Mouse (Mus musculus) midbrain, embryonic 16.5 days (tissue): ENCODE results near the gene Auts2. TPM values are rescaled to one million over a fixed set of nuclear protein-coding genes. Genes with fewer than 3 reads are reported as not detected.

Experiments used
- ATAC-seq: fragments of 200-750 bp; cut with Nextera tagmentation; 2 replicates; pipeline ENCODE4 v1.8.0; 2017; ENCODE audit warnings: moderate TSS enrichment
- H3K27ac ChIP-seq: fragments of 300-500 bp; sonication (generic); 2 replicates; pipeline ENCODE4 v1.5.1; 2014; ENCODE audit warnings: mild to moderate bottlenecking, low read length, mixed read lengths
- H3K27me3 ChIP-seq: fragments of 300-500 bp; sonication (generic); 2 replicates; pipeline ENCODE4 v1.6.1; 2014; ENCODE audit warnings: low read depth, low read length, mixed read lengths; ENCODE audit not compliant: control insufficient read depth, insufficient read depth
- H3K36me3 ChIP-seq: fragments of 300-500 bp; sonication (generic); 2 replicates; pipeline ENCODE4 v1.6.1; 2014; ENCODE audit warnings: mild to moderate bottlenecking, low read length, moderate library complexity, mixed read lengths; ENCODE audit not compliant: control insufficient read depth, insufficient read depth
- H3K4me1 ChIP-seq: fragments of 300-500 bp; sonication (generic); 2 replicates; pipeline ENCODE4 v1.6.1; 2014; ENCODE audit warnings: mild to moderate bottlenecking, low read length, mixed read lengths; ENCODE audit not compliant: control insufficient read depth, insufficient read depth
- H3K4me2 ChIP-seq: fragments of 300-500 bp; sonication (generic); 2 replicates; pipeline ENCODE4 v1.6.1; 2014; ENCODE audit warnings: mild to moderate bottlenecking, low read length, mixed read lengths
- H3K4me3 ChIP-seq: fragments of 300-500 bp; sonication (generic); 2 replicates; pipeline ENCODE4 v1.5.1; 2014; ENCODE audit warnings: low read depth, mild to moderate bottlenecking, low read length, moderate library complexity, mixed read lengths
- H3K9ac ChIP-seq: fragments of 300-500 bp; sonication (generic); 2 replicates; pipeline ENCODE4 v1.6.1; 2014; ENCODE audit warnings: low read depth, low read length, mixed read lengths
- H3K9me3 ChIP-seq: fragments of 300-500 bp; sonication (generic); replicated peaks from 2 replicates; pipeline ENCODE4 v1.6.1; 2014; ENCODE audit warnings: mild to moderate bottlenecking, low read length, mixed read lengths; ENCODE audit not compliant: control insufficient read depth, poor library complexity, severe bottlenecking
- WGBS: fragments of 180-500 bp; shearing (Covaris S2); extraction: QIAGEN DNeasy Blood & Tissue Kit; methylation state at CpG from one replicate; pipeline ENCODE4 v1.1.7; 2014; 5-methylcytosine and 5-hydroxymethylcytosine counted together
- polyA plus RNA-seq: library from polyadenylated mRNA; unstranded; fragments of >200 nt; fragmentation: Nextera tagmentation; extraction: Ambion mirVana; gene quantifications from 2 replicates; pipeline ENCODE4 v1.2.1, GENCODE M21; 2015

The Auts2 gene
- polyA plus RNA-seq, 1 experiment from 2014 or later = 49.8 TPM

DNA sequence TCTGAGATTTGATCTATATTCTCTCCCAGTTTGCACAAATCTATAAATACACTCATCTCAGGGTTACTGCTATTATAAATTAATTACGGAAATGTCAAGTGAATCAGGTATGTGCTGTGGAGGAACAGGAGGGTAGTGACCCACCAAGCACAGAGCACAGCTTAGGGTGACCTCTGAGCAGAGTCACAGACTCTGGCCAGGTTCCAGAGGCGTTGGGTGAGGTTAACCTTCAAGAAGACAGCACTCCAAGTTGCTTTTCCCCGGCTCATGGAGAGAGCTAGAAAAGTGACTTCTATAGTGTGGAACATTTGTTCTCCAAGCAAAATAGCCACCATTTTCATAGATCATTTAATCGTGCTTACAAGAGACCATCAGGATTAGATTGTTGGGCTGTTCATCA, 813.7 kb downstream of the Auts2 start:
- Histone ChIP-seq H3K27me3 (no peaks in the 10 kb centered on the region), H3K9me3 (no peaks in the 10 kb centered on the region), H3K36me3 (no peaks in the 10 kb centered on the region), H3K4me2 (no peak overlapping the region), H3K27ac (no peak overlapping the region), H3K4me1 (peaks cover 15% of the 10 kb centered on the region), H3K4me3 (no peak overlapping the region), H3K9ac (no peak overlapping the region)
- ATAC-seq = no peak
- 89% methylated on average over 4 of the region's 4 CpGs for WGBS

DNA sequence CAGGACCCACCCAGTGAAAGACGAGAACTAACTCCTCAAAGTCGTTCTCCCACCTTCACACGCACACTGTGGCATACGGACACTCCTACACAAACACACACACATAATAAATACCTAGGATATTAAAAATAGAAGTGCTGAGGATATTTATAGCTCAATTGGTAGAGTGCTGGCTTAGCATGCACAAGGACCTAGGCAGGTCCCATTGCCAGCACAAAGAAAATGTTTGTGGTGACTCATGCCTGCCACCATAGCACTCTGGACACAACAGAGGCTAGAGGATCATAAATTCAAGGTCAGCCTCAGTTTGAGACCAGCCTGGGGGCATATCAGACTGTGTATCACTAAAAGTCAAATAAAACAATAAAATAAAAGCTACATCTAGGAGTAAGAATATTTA, 815.2 kb downstream of the Auts2 start:
- Histone ChIP-seq H3K27me3 (no peaks in the 10 kb centered on the region), H3K4me2 (no peak overlapping the region), H3K9ac (no peak overlapping the region), H3K36me3 (no peaks in the 10 kb centered on the region), H3K9me3 (no peaks in the 10 kb centered on the region), H3K4me3 (no peak overlapping the region), H3K27ac (no peak overlapping the region), H3K4me1 (peaks cover 7% of the 10 kb centered on the region)
- ATAC-seq = no peak
- WGBS = 83% methylated on average over 4 of the region's 4 CpGs

DNA sequence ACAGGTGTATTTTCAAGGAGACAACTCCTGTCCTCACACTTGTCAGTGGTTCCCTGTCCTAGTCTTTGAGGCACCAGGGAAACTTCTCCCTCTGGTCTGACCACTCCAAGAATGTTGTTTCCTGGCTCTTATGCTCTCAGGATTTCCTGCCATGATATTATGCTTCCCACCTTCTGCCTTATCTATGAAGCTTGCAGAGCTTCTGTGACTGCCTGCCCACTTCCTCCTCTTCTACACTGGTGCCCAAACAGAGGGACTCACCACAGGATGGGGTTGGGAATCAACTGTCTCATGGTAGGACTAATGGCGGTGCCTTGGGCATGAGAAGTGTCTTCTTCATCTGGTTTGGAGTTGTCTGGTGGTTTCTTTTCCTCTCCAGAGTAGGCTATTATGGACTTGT, 818.6 kb downstream of the Auts2 start:
- no peak overlapping the region for H3K4me2 ChIP-seq
- H3K27ac ChIP-seq = no peak overlapping the region
- WGBS = 96% methylated on average over 1 of the region's 1 CpGs
- no peak for ATAC-seq
- H3K27me3 ChIP-seq = no peaks in the 10 kb centered on the region
- peaks cover 7% of the 10 kb centered on the region for H3K4me1 ChIP-seq
- H3K36me3 ChIP-seq = no peaks in the 10 kb centered on the region
- H3K9me3 ChIP-seq = no peaks in the 10 kb centered on the region
- no peak overlapping the region for H3K9ac ChIP-seq
- no peak overlapping the region for H3K4me3 ChIP-seq

DNA sequence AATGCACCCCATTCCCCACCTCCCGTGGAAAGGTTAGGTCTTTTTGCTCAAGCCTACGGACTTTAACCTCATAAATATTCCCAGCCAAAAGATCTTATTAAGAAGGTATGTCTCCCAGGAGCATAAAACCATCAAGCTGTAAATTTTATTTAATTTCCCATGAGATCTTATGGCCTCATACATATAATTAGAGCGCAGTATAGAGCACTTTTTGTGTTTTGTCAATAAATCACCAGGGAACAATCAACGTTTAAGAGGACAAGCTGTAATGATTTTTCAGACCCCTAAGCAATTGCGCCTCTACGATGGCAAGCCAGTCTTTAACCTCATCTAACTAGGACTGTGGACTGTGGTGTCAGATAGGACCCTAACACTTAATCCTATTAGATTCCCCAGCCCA, 820.4 kb downstream of the Auts2 start:
- Histone ChIP-seq H3K36me3 (no peaks in the 10 kb centered on the region), H3K4me1 (peaks cover 4% of the 10 kb centered on the region), H3K9me3 (no peaks in the 10 kb centered on the region), H3K27me3 (no peaks in the 10 kb centered on the region), H3K27ac (no peak overlapping the region), H3K9ac (no peak overlapping the region), H3K4me3 (no peak overlapping the region), H3K4me2 (no peak overlapping the region)
- no peak for ATAC-seq
- WGBS = 38% methylated on average over 6 of the region's 6 CpGs

DNA sequence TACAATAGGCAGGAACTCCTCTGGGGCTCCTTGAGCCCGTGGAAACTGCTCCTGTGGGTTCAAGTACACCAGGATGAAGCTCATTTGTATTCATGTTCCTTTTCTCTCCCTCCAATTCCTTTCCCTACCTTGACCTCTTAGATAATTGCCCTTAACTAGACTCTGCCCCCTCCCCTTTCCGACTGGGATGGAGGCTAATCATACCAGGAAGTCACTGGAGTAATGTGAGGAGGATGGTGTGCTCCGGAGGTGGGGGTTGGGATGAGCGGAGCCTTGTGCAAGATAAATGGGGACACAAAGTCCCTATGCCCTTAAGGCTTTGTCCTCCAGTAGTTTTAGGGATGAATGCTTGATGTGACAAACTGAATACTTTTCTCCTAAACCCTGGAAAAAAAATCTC, 820.8 kb downstream of the Auts2 start:
- WGBS = 46% methylated on average over 4 of the region's 4 CpGs
- no peak overlapping the region for H3K27ac ChIP-seq
- ATAC-seq = no peak

DNA sequence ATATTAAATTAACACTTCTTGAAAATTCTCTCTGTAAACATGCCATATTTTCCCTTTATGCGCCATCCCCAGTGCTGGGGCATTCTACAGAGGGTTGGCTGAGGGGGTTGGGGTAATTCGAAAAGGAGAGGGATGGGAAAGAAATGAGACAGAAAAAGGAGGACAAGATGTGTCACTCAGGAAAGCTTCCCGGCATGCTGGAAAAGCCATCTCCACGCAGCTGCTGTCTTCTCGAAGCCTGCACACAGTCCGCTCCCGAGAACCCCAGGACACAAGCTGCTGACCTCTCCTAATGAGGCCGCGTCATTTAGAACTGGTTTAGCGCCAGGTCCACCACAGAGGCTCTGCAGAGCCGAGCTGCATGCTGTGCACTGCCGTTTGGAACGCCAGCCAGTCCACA, 825.1 kb downstream of the Auts2 start:
- Histone ChIP-seq H3K9ac (0 out of 2 replicates have a peak overlapping the region, but pooled peaks have one; percentile 7), H3K27ac (peak overlapping the region; percentile 60), H3K4me1 (peaks cover 12% of the 10 kb centered on the region), H3K36me3 (no peaks in the 10 kb centered on the region), H3K27me3 (no peaks in the 10 kb centered on the region), H3K4me2 (no peak overlapping the region), H3K9me3 (no peaks in the 10 kb centered on the region), H3K4me3 (no peak overlapping the region)
- WGBS = 41% methylated on average over 13 of the region's 13 CpGs
- ATAC-seq = no peak

More for the DNA sequence above, 820.8 kb downstream of the Auts2 start:
- no peak overlapping the region for H3K4me2 ChIP-seq
- no peak overlapping the region for H3K9ac ChIP-seq
- peaks cover 8% of the 10 kb centered on the region for H3K4me1 ChIP-seq
- no peak overlapping the region for H3K4me3 ChIP-seq
- H3K36me3 ChIP-seq = no peaks in the 10 kb centered on the region
- no peaks in the 10 kb centered on the region for H3K9me3 ChIP-seq
- H3K27me3 ChIP-seq = no peaks in the 10 kb centered on the region

DNA sequence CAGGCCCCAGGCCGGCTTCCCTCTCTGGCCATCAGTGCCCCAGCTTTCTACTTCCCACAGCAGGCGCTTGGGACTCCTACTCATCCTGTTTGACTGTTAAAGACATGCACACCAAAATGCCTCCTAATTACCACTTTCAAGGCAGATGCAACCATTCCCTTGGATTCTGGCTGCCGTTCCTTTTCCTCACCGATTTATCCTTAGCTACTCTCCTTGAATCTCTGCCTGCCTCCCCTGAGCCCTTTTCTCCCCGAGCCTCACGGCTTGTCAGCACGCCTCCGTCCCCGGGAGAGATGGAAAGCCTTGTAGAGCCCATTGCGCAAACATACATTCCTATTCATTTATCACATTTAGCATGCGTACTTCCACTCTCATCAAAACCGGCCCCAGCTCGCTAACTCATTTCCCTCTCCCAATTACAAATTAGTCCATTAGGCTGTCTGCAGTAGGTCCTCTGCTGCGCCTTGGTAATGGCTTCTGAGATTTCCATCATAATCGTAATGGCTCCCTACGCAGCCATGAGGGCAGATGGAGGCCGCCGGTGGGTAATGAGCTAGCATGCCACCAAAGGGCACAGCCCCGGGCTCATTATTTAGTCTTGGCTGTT, 825.7 kb downstream of the Auts2 start:
- Histone ChIP-seq H3K9me3 (no peaks in the 10 kb centered on the region), H3K9ac (no peak overlapping the region), H3K27ac (peak overlapping the region; percentile 60), H3K4me2 (no peak overlapping the region), H3K4me3 (no peak overlapping the region), H3K4me1 (peaks cover 12% of the 10 kb centered on the region), H3K36me3 (no peaks in the 10 kb centered on the region), H3K27me3 (no peaks in the 10 kb centered on the region)
- WGBS = 37% methylated on average over 19 of the region's 19 CpGs
- peak; percentile 66; the same call in 1 of the 2 replicates for ATAC-seq

DNA sequence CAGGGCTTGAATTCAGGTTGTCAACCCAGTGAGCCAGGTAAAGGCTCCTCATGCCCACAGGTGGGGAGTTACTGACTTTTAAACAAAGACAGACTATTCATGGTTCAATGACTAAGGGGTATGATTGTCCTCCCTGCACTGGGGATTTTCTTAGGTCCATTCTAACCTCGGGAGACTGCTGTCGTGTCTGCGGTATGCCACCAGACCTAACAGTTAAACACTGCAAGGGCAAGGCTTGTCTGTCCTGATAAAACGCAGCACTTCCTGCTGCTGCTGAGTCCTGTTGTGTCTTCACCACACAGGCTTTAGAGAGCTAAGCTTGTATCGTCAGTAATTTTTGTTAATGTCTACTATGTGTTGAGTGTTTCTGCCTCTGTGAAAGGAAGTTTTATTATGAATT, 828.2 kb downstream of the Auts2 start:
- WGBS = 87% methylated on average over 5 of the region's 5 CpGs
- peaks cover 12% of the 10 kb centered on the region for H3K4me1 ChIP-seq
- no peak overlapping the region for H3K9ac ChIP-seq
- no peak overlapping the region for H3K4me2 ChIP-seq
- H3K27ac ChIP-seq = no peak overlapping the region
- no peak for ATAC-seq
- no peaks in the 10 kb centered on the region for H3K27me3 ChIP-seq
- H3K9me3 ChIP-seq = no peaks in the 10 kb centered on the region
- H3K4me3 ChIP-seq = no peak overlapping the region
- no peaks in the 10 kb centered on the region for H3K36me3 ChIP-seq

DNA sequence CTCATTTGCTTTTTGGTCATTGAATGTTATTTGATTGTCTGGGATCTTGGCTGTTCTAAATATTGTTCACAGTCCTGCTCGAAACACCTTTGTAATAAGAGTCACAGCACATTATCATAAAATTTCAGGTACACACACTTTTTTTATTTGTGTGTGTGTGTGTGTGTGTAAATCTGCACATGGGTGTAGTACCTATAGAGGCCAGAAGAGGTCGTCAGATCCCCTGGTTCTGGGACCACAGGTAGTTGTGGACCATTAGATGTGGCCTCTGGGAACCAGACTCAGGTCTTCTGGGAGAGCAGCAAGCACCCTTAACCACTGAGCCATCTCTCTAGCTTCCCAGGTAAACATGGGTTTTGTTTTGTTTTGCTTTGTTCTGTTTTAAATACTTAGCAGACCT, 830.7 kb downstream of the Auts2 start:
- Histone ChIP-seq H3K36me3 (no peaks in the 10 kb centered on the region), H3K27me3 (no peaks in the 10 kb centered on the region), H3K9me3 (no peaks in the 10 kb centered on the region), H3K4me1 (peaks cover 5% of the 10 kb centered on the region), H3K4me3 (no peak overlapping the region), H3K4me2 (no peak overlapping the region), H3K27ac (no peak overlapping the region), H3K9ac (no peak overlapping the region)
- 86% methylated on average over 2 of the region's 2 CpGs for WGBS
- ATAC-seq = no peak
